Mouse (Mus musculus): Measurements from ENCODE around the gene Nap1l5. TPM values are rescaled to one million over a fixed set of nuclear protein-coding genes. Genes with fewer than 3 reads are reported as not detected.

Gene Nap1l5
- total RNA-seq, 2 experiments from 2014 or later = 0.75 to 1.3 TPM

Other genes starting within 250 kb of the Nap1l5 start
- gene Herc3, start 75.6 kb downstream of the Nap1l5 start, total RNA-seq (2021) = 10 to 100 TPM; 57.3 to 63.8 TPM
- gene Fam13a, start 117.5 kb upstream of the Nap1l5 start, total RNA-seq (2021) = 10 to 100 TPM; 20.8 to 29.9 TPM

Data from heart, adult 18-20 months (tissue).